Mouse (Mus musculus) yolk sac, embryonic 10.5 days (tissue): ENCODE results near the gene Grid2.
A peak's percentile ranks its signal among the peaks of the same experiment; 100 is the strongest.
"Not testable (repeated sequence)": the region's sequence is repeated elsewhere in the genome, so short reads cannot be mapped to it uniquely, and the experiment has no call there.

Experiments
- DNase-seq: peaks from one replicate; pipeline ENCODE4 v3.0.0-alpha.2; 2017; ENCODE audit warnings: low spot score

The Grid2 gene

DNA sequence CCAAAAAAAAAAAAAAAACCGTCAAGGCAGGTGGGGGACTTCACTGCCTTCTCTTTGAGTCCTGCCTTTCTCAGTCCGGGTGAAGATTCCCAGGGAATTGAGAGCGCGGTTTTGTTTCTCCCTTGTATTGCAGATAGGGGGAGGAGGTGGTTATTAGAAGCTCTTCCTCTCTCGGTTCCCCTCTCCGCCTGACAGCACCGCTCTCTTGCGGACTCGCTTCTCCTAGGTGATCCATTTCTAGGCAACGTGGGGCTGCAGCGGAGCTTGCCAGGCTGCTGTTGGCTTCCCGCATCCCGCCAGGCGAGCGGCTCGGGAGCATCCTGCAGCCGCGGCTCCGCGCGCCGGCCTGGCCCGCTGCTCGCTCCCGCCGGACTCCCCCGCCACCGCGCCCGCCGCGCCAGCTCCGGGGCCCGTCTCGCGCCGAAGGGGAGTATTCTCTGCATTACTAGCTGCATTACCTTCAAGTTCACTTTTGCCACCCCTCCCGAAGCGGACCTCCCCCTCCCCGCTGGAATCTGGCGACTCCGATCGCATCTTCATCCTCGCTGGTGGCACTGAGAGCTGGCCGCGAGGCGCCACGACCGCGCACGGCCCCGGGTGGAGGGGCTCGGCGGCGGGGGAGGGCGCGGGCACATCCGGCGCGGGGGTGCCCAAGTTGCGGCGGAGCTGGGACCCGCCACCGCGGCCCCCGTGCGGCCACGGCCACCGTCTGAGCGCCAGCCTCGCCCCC lies at the start of gene Grid2:
TSS of gene Grid2 (plus strand) at position 51 of the 730 bp plus-strand sequence.
- peak; percentile 4 for DNase-seq

DNA sequence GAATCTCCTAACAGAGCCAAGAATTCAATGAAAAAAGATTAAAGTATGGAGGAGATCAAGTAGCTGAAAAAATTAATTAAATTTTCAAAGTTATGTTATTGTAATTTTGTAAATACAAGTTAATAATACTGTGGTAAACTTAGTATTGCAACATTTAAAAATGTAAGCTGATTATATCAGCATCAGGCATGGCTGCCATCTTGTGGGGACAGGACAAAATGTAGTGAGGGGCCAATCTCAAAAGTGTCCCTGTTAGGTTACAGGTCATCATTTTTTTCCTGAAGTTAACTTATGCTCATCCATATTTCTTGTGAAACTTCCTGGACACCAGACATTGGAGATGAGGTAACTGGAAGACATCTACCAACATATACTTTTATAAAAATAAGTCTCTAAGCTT lies 4.9 kb upstream of the Grid2 start:
- DNase-seq, result no peak

- DNase-seq, result no peak
These were observed 1.1 kb downstream of the Grid2 start for GRCm38 (mm10) chr6:63256556-63257405.

DNA sequence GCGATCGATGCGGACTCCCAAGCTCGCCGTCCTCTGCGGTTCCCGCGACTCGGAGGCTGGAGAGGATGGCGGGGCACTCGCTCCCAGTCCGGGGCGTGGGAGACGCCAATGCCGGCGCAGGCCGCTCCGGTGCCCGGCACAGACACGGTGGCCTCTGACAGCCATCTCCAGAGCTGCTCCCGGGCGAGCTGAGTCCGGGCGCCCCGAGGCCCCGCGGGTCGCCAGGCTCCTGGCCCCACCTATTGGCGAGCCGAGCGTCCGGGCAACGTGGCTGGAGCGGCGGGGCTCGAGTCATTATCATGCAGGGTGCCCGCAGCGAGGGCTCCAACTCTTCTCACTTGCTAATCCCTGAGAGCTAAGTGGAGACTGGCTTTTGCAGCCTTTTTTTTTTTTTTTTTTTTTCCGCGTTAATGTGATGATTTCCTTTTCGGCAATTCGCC lies 1.8 kb downstream of the Grid2 start:
- peak; percentile 16 for DNase-seq

DNA sequence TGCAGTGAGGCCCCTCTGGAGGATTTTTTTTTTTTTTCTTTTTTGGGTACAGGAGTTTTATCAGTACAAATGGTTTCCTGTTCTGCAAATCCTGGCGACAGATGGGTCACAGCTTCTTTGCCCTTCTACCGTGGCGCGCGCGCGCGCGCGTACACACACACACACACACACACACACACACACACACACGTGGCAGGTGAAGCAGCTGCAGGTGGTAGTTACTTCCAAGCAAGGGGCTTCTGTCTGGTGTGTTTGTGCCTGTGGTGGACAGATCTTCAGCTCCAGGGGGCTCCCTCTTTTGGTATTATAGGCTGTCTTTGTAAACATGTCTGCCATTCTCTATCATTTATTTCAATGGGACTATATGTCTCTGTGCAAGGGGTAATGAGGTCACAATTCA lies 2.2 kb downstream of the Grid2 start:
- no peak for DNase-seq

DNA sequence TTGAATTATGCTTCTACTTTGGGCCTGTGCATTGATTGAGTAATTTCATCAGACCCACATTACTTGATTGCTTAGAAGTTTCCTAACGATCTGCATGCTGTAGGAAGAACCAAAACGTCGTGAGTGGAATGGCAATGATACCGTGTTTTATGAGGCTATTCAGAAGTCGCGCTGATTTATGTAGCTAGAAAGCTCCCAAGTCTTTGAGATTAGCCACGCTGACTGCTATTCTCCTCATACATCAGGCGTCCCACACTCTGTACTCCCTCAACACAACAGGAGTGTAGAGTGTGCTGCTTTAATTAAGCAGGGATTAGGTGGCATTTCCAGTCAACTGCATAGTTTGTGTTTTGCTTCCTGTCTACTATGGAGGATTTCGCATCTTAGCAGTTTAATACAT lies 4.1 kb downstream of the Grid2 start:
- no peak for DNase-seq

DNA sequence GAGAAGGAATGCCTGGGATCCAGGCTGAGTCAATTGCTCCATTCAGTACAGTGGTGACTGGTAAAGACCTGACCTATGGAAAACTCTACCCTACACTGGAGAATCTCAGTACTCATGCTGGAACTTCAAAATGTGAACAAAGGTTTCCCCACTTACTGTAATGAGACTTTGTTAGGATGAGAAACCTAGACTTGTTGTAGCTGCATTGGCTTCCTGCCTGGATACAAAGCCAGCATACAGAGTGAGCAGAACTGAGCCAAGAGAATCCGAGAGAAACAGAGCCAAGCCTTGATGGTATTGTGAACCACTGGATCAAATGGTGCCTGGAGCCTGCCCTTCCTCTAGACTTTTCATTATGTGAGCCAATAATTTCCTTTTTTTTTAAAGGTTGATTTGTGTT lies 28.7 kb downstream of the Grid2 start:
- DNase-seq, result no peak

DNA sequence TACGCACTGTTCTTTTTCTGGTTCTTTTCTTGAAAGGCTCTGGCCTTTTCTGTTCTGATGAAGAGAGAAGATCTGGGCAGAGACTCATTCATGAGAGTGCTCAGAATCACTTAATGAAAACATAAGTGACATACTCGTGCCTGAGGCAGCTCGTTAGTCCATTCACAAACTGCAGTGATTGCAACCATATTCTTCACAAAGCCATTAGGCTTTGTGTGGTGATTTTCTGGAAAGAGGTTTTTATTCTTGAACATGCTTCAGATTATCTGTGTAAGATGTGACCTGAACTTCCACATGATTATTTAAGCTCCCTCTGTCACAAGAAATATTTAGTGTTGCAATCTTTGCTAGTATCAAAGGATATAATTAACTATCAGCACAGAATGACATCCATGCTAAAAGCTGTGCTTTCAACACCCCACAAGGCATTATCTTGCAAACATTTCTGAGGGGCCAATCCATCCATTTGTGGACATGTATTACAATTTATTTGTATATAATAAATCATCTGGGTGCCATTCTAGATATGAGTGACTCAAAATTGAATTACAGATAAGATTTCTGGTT lies 86.8 kb downstream of the Grid2 start:
- no peak for DNase-seq

DNA sequence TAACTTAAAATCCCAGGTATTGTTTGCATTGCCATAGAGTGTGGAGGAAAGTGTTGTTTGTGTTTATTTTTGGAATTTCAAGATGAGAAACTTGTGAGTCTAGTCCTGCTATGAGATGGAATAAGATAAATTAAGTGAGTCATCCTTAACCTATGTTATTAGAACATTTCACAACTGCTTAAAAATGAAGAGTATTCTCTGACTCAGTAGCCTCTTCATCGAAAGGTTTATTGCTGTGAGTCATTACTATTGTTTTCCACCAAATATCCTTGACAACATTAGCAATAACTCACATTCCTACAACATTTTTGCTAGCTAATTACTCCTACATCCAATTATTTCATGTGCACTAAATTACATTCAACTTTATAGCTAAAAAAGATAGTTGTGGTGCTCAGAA lies 91.3 kb downstream of the Grid2 start:
- DNase-seq, result no peak

GRCm38 (mm10) chr6:63381061-63381611 lies 125.5 kb downstream of the Grid2 start:
- DNase-seq, result no peak

DNA sequence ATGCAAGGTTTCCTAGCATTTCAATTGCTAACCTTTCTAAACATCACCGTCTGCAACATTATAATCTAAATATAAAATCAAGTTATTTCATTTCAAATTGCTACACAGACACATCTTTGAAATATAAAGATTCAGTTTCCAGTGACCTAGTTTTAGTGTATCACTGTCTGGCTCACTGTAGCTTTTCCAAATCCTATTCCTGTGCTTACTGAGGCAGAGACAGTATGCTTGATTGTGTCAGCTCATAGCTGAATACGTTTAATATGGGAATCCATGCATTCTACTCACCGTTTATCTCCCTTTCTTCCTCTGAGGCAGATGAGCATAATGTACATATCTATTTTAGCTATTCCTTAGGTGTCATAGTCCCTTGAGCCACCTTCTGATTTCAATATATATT lies 146.0 kb downstream of the Grid2 start:
- DNase-seq, result no peak

DNA sequence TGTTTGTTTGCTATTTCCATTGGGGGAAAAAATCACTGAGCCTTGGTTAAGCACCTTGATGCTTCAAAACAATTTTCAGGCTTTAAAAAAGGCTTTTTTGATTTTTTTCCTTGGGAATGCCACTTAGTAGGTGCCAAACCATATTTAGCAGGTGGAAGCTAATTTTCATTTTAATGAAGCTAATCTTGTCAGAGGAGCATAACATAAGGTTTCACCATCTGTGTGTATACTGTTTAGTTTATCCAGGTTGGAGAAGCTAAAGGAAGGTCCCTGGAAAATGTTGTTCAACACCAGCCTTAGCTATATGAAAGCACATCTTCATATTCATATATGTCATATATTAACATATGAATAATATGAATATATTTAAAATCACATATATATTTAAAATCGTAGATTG lies 161.9 kb downstream of the Grid2 start:
- DNase-seq, result no peak

- DNase-seq, result no peak
These were observed 177.1 kb downstream of the Grid2 start for GRCm38 (mm10) chr6:63432751-63433150.

DNA sequence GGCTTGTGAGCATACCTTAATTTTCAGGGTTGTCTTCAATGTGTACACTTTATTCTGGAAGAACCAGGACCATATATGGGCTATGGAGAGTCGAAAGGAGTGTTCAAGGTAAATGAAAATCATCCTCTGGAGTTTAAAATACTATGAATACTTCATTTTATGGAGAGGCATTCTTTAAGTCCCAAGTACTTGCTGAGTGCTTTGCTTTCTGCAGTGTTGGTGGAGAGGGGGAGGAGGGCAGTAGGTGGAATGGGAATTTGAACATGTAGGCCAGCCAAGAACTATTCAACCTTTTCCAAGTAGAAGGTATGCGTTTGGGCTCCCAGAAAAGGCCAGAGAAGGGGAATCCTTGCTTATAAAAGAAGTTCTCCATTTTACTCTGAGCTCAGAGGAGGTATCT lies 192.5 kb downstream of the Grid2 start:
- DNase-seq, result no peak

- no peak for DNase-seq
These were observed 226.5 kb downstream of the Grid2 start for GRCm38 (mm10) chr6:63482141-63482540.

GRCm38 (mm10) chr6:63515016-63515415 lies 259.3 kb downstream of the Grid2 start:
- no peak for DNase-seq

DNA sequence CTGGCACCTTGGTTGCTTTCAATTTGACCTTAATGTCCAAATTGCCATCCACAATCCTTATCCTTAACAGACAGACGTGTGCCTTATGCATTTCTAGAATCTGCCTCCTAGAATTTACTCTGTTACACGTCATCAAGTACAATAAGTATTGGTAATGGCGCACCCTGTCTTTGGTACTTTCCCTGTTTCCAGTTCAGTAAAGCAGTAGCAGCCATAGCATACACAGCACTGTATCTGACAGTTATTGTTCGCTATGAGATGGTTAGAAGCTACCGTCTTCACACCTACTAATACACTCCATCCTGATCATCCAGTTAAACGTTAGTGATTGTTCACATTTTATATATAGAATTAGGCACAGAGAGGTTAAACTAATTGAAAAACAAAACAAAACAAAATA lies 260.3 kb downstream of the Grid2 start:
- DNase-seq, result no peak

- no peak for DNase-seq
These were observed 276.1 kb downstream of the Grid2 start for GRCm38 (mm10) chr6:63531751-63532150.

DNA sequence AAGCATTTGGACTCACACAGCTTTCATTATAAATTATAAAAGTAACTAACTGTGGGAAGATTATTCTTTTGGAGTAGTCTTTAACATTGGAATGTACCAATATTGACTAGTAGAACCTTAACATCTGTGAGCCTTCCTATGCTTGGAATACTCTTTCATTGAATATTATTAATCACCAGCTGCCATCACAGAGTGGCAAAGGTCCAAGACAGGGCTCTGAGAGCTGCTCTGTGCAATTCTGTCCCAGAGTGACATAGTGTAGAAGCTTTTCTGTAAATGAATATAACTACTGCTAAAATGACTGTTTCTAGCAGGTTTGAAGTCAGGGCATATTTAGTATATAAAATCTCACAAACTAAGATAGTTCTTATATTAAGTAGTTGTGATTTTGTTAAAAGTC lies 277.2 kb downstream of the Grid2 start:
- DNase-seq, result no peak

GRCm38 (mm10) chr6:63547741-63548140 lies 292.1 kb downstream of the Grid2 start:
- DNase-seq, result no peak

DNA sequence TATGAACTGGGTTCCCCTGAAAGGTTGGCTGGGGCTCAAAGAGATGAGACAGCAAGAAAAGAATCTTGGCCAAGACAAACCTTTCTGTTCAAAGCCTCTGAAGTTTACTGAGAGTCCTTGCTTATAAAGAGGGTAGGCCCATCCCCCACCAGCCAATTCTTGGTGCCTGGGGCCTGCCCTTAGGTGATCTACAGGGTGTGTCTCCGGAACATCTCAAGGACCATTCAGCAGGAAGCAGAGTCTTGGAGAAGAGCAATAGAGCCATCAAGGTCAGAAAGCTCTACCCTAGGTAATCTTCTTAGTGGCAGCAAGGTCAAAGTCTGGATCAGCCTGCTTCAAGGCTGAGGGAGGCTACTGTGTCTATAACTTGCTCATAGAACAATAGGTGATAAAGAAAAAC lies 313.1 kb downstream of the Grid2 start:
- not testable (repeated sequence) for DNase-seq

DNA sequence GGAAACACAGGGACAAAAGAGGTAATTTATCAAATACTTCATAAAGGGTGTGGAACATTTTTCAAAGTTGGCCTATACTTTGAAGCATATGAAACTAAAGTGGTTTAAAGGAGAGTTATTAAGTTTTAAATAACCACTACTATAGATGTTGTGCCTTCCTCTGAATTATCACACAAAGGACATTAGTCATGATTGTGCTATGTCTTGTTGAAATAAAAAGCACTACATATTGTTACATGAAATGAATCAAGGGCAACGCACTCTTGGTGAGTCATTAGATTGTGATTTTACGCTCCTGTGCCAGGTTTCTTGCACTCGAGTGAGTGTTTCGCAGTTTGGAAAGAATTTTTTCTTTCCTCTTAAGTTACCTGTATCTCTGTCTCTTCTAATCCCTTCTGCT lies 335.0 kb downstream of the Grid2 start:
- DNase-seq, result no peak

- no peak for DNase-seq
These were observed 353.9 kb downstream of the Grid2 start for GRCm38 (mm10) chr6:63609570-63609969.
